ENCODE assay signal across 9 mouse cellular contexts in the genomic region with DNA sequence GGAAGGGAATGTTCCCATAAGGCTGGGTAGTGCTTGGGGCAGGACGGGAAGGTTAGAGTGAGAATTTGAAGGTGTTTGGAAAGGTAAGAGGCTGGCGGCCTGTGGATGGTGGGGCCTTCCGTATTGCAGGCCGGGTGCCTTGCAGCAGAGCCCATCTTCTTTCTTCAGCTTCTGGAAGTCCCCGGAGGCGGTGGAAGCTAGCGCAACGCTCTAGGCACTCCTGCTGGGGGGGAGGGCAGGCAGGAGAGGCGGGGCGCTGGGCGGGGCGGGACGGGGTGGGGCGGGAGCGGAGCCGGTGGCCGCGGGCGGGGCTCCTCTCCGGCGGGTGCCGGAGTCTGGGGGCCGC. TPM values are rescaled to one million over a fixed set of nuclear protein-coding genes. Genes with fewer than 3 reads are reported as not detected.
DNase-seq lines count a peak whose midpoint lies in the region; ATAC-seq lines count a peak whose summit lies in the region.
"Had no signal": no experiment of that assay in that cellular context is flagged by ENCODE, and none has a peak within 500 bp of the region (broad histone marks: within the 10 kb centered on the region; RNA-seq: fewer than 3 reads in every experiment).

No protein-coding gene starts in this region.

- H3K4me1 ChIP-seq in heart, embryonic 15.5 days (replicated peaks): peaks cover 5% of the 10 kb centered on the region
- peaks cover 41% of the 10 kb centered on the region for H3K4me1 ChIP-seq in hindbrain, embryonic 13.5 days (replicated peaks)
- H3K4me1 ChIP-seq in liver, embryonic 13.5 days (replicated peaks): peaks cover 5% of the 10 kb centered on the region

- peak overlapping the region; percentile 64 for H3K4me2 ChIP-seq in heart, embryonic 15.5 days
- H3K4me2 ChIP-seq in hindbrain, embryonic 13.5 days: peak overlapping the region; percentile 58
- peak overlapping the region; percentile 66 for H3K4me2 ChIP-seq in liver, embryonic 13.5 days

- DNase-seq in heart, adult 9 months (ENCODE audit: low spot score in 2 of 2): no peak
- peak; percentile 64 for DNase-seq in cerebellum, adult 9-10 months
- no peak for DNase-seq in liver, embryonic 13.5 days
- DNase-seq in telencephalon, adult 2 months (ENCODE audit: low read depth, low spot score): peak; percentile 62
- no peak for DNase-seq in c-Kit-positive CD71-positive TER-119-positive erythroid progenitor cells, embryonic 14.5 days (ENCODE audit: low spot score)
- no peak for DNase-seq in adrenal gland, postnatal 25 days

- H3K36me3 ChIP-seq in heart, embryonic 15.5 days: no peaks in the 10 kb centered on the region
- no peaks in the 10 kb centered on the region for H3K36me3 ChIP-seq in hindbrain, embryonic 13.5 days
- no peaks in the 10 kb centered on the region for H3K36me3 ChIP-seq in liver, embryonic 13.5 days

- no peaks in the 10 kb centered on the region for H3K9me3 ChIP-seq in heart, embryonic 15.5 days (replicated peaks)
- no peaks in the 10 kb centered on the region for H3K9me3 ChIP-seq in hindbrain, embryonic 13.5 days
- H3K9me3 ChIP-seq in liver, embryonic 13.5 days (replicated peaks): no peaks in the 10 kb centered on the region

- no peak overlapping the region for H3K27ac ChIP-seq in heart, embryonic 15.5 days
- peak overlapping the region; percentile 89 for H3K27ac ChIP-seq in hindbrain, embryonic 13.5 days
- no peak overlapping the region for H3K27ac ChIP-seq in liver, embryonic 13.5 days

- peak overlapping the region; percentile 33 for H3K4me3 ChIP-seq in heart, embryonic 15.5 days
- H3K4me3 ChIP-seq in hindbrain, embryonic 13.5 days: peak overlapping the region; percentile 57
- H3K4me3 ChIP-seq in liver, embryonic 13.5 days (replicated peaks): peak overlapping the region; percentile 41

- WGBS in heart, embryonic 15.5 days: 3% methylated on average over 18 of the region's 23 CpGs
- 4% methylated on average over 4 of the region's 23 CpGs for WGBS in hindbrain, embryonic 13.5 days
- 2% methylated on average over 12 of the region's 23 CpGs for WGBS in liver, embryonic 13.5 days (ENCODE audit: insufficient replicate concordance)

- H3K27me3 ChIP-seq in heart, embryonic 15.5 days: peaks cover 33% of the 10 kb centered on the region
- H3K27me3 ChIP-seq in hindbrain, embryonic 13.5 days: peaks cover 15% of the 10 kb centered on the region
- peaks cover 45% of the 10 kb centered on the region for H3K27me3 ChIP-seq in liver, embryonic 13.5 days

- ATAC-seq in heart, embryonic 15.5 days (replicated peaks; ENCODE audit: insufficient number of reproducible peaks, insufficient read depth, low FRiP score, low read depth): no peak
- ATAC-seq in hindbrain, embryonic 13.5 days (ENCODE audit: low FRiP score): peak; percentile 78
- no peak for ATAC-seq in liver, embryonic 13.5 days (ENCODE audit: low read depth)

- H3K9ac ChIP-seq in heart, embryonic 15.5 days: no peak overlapping the region
- H3K9ac ChIP-seq in hindbrain, embryonic 13.5 days: peak overlapping the region; percentile 89
- no peak overlapping the region for H3K9ac ChIP-seq in liver, embryonic 13.5 days

RNA-seq across cellular contexts. Expression of a gene that starts 8.0 kb away (rescaled TPM):
- polyA plus RNA-seq in heart, embryonic 15.5 days (2015; fragmentation: Nextera tagmentation; extraction: Ambion mirVana): 0.30 and 0.38 TPM in 2 replicates
- polyA plus RNA-seq in hindbrain, embryonic 13.5 days (2015; fragmentation: Nextera tagmentation; extraction: Ambion mirVana): 38.8 and 40.0 TPM in 2 replicates
- polyA plus RNA-seq in liver, embryonic 13.5 days (2015; fragmentation: Nextera tagmentation; extraction: Ambion mirVana): 0.06 TPM in 1 of 2 replicates, not detected in the other
- total RNA-seq in adrenal gland, postnatal 25 days (2021): 0.86 and 1.2 TPM in 2 replicates
- total RNA-seq: neutrophil, adult 5-6 weeks had no signal

RNA-seq across cellular contexts. Expression of a gene that starts 53.4 kb away (rescaled TPM):
- 4.1 and 4.3 TPM in 2 replicates for polyA plus RNA-seq in heart, embryonic 15.5 days (2015; fragmentation: Nextera tagmentation; extraction: Ambion mirVana)
- 4.4 and 4.6 TPM in 2 replicates for polyA plus RNA-seq in hindbrain, embryonic 13.5 days (2015; fragmentation: Nextera tagmentation; extraction: Ambion mirVana)
- polyA plus RNA-seq in liver, embryonic 13.5 days (2015; fragmentation: Nextera tagmentation; extraction: Ambion mirVana): 0.21 and 0.98 TPM in 2 replicates
- total RNA-seq in adrenal gland, postnatal 25 days (2021): 1.1 and 1.8 TPM in 2 replicates
- total RNA-seq: neutrophil, adult 5-6 weeks had no signal

Comparison
In these comparisons a context has a peak if more than half of its experiments do, and no peak if none do; other contexts are left out.
1. DNase-seq: peak in cerebellum, adult 9-10 months (single experiment) and telencephalon, adult 2 months (single experiment); none in heart, adult 9 months (0 of 2), liver, embryonic 13.5 days (single experiment), c-Kit-positive CD71-positive TER-119-positive erythroid progenitor cells, embryonic 14.5 days (single experiment) and adrenal gland, postnatal 25 days (single experiment).
2. RNA of a gene that starts 8.0 kb away (polyA plus RNA-seq): 38.8 to 40.0 TPM in hindbrain, embryonic 13.5 days; 0.30 to 0.38 TPM in heart, embryonic 15.5 days and 0.06 TPM in liver, embryonic 13.5 days; every median in the first group is over 10 times any median in the second.
3. Peak in every context shown above with its lines, with median percentiles within 50 percentile points of each other: H3K4me2 ChIP-seq and H3K4me3 ChIP-seq.